Mouse (Mus musculus): ENCODE measurements around the gene Adcy4. TPM values are rescaled to one million over a fixed set of nuclear protein-coding genes. Genes with fewer than 3 reads are reported as not detected.

Adcy4 gene
- polyA plus RNA-seq (2016; fragmentation: Nextera tagmentation; extraction: Ambion mirVana): 14.5 and 18.1 TPM in 2 replicates

GRCm38 (mm10) chr14:55783958-55784235 is at the start of gene Adcy4:
Gene Adcy4 (minus strand): TSS chr14:55784095.
- WGBS: 2% methylated on average over 13 of the region's 13 CpGs
- no peaks in the 10 kb centered on the region for H3K9me3 ChIP-seq
- peak within 1 kb of the TSS; percentile 77 for H3K27ac ChIP-seq
- H3K4me1 ChIP-seq: peaks cover 46% of the 10 kb centered on the region
- peak within 1 kb of the TSS; percentile 56 for H3K4me3 ChIP-seq
- H3K27me3 ChIP-seq (ENCODE audit: insufficient read depth, poor library complexity, severe bottlenecking): peaks cover 82% of the 10 kb centered on the region
- H3K36me3 ChIP-seq: peaks cover 6% of the 10 kb centered on the region; the same call in 1 of the 2 replicates
- DNase-seq (ENCODE audit: low spot score): no peak

- Histone ChIP-seq H3K36me3 (peaks cover 34% of the 10 kb centered on the region), H3K27me3 (ENCODE audit: insufficient read depth, poor library complexity, severe bottlenecking) (peaks cover 13% of the 10 kb centered on the region; the same call in 1 of the 2 replicates), H3K27ac (no peak overlapping the region), H3K9me3 (no peaks in the 10 kb centered on the region), H3K4me3 (no peak overlapping the region), H3K4me1 (peaks cover 38% of the 10 kb centered on the region)
- no peak for DNase-seq (ENCODE audit: low spot score)
- 77% methylated on average over 4 of the region's 4 CpGs for WGBS
Observed at GRCm38 (mm10) chr14:55833126-55833525, 49.2 kb upstream of the Adcy4 start.

- no peak overlapping the region for H3K27ac ChIP-seq
- peaks cover 55% of the 10 kb centered on the region for H3K4me1 ChIP-seq
- peaks cover 34% of the 10 kb centered on the region for H3K36me3 ChIP-seq
- H3K4me3 ChIP-seq: no peak overlapping the region
- peaks cover 41% of the 10 kb centered on the region for H3K27me3 ChIP-seq (ENCODE audit: insufficient read depth, poor library complexity, severe bottlenecking)
- no peaks in the 10 kb centered on the region for H3K9me3 ChIP-seq
- WGBS: 80% methylated on average over 4 of the region's 4 CpGs
- no peak for DNase-seq (ENCODE audit: low spot score)
Observed at GRCm38 (mm10) chr14:55830331-55830730, 46.4 kb upstream of the Adcy4 start.

GRCm38 (mm10) chr14:55829854-55830253 is 46.0 kb upstream of the Adcy4 start:
- Histone ChIP-seq H3K4me3 (no peak overlapping the region), H3K36me3 (peaks cover 34% of the 10 kb centered on the region), H3K27me3 (ENCODE audit: insufficient read depth, poor library complexity, severe bottlenecking) (peaks cover 41% of the 10 kb centered on the region), H3K4me1 (peaks cover 55% of the 10 kb centered on the region), H3K9me3 (no peaks in the 10 kb centered on the region), H3K27ac (no peak overlapping the region)
- no peak for DNase-seq (ENCODE audit: low spot score)
- WGBS: 88% methylated on average over 16 of the region's 16 CpGs

GRCm38 (mm10) chr14:55828716-55829263 is 44.9 kb upstream of the Adcy4 start:
- no peak for DNase-seq (ENCODE audit: low spot score)
- 41% methylated on average over 3 of the region's 3 CpGs for WGBS
- no peaks in the 10 kb centered on the region for H3K9me3 ChIP-seq
- H3K36me3 ChIP-seq: peaks cover 36% of the 10 kb centered on the region
- peaks cover 41% of the 10 kb centered on the region for H3K27me3 ChIP-seq (ENCODE audit: insufficient read depth, poor library complexity, severe bottlenecking)
- peaks cover 59% of the 10 kb centered on the region for H3K4me1 ChIP-seq
- 0 out of 2 replicates have a peak overlapping the region, but pooled peaks have one; percentile 5 for H3K4me3 ChIP-seq
- peak overlapping the region; percentile 52; the same call in 1 of the 2 replicates for H3K27ac ChIP-seq

GRCm38 (mm10) chr14:55826551-55827340 is 42.9 kb upstream of the Adcy4 start:
- peaks cover 29% of the 10 kb centered on the region for H3K36me3 ChIP-seq

GRCm38 (mm10) chr14:55826142-55826541 is 42.2 kb upstream of the Adcy4 start:
- 2% methylated on average over 15 of the region's 15 CpGs for WGBS
- no peaks in the 10 kb centered on the region for H3K9me3 ChIP-seq
- H3K4me1 ChIP-seq: peaks cover 62% of the 10 kb centered on the region
- H3K27ac ChIP-seq: peak overlapping the region; percentile 94
- peaks cover 26% of the 10 kb centered on the region for H3K36me3 ChIP-seq
- no peak for DNase-seq (ENCODE audit: low spot score)
- peak overlapping the region; percentile 75 for H3K4me3 ChIP-seq
- H3K27me3 ChIP-seq (ENCODE audit: insufficient read depth, poor library complexity, severe bottlenecking): peaks cover 34% of the 10 kb centered on the region

More at GRCm38 (mm10) chr14:55826551-55827340, 42.9 kb upstream of the Adcy4 start:
- H3K27ac ChIP-seq: peak overlapping the region; percentile 94
- H3K4me1 ChIP-seq: peaks cover 62% of the 10 kb centered on the region
- WGBS: 12% methylated on average over 41 of the region's 41 CpGs
- DNase-seq (ENCODE audit: low spot score): no peak
- peaks cover 34% of the 10 kb centered on the region for H3K27me3 ChIP-seq (ENCODE audit: insufficient read depth, poor library complexity, severe bottlenecking)
- peak overlapping the region; percentile 75 for H3K4me3 ChIP-seq
- H3K9me3 ChIP-seq: no peaks in the 10 kb centered on the region

GRCm38 (mm10) chr14:55825216-55826051 is 41.5 kb upstream of the Adcy4 start:
- under 1% methylated on average over 19 of the region's 37 CpGs for WGBS
- Histone ChIP-seq H3K27ac (peak overlapping the region; percentile 94), H3K4me1 (peaks cover 62% of the 10 kb centered on the region), H3K4me3 (peak overlapping the region; percentile 75), H3K27me3 (ENCODE audit: insufficient read depth, poor library complexity, severe bottlenecking) (peaks cover 33% of the 10 kb centered on the region), H3K36me3 (peaks cover 19% of the 10 kb centered on the region), H3K9me3 (no peaks in the 10 kb centered on the region)
- DNase-seq (ENCODE audit: low spot score): no peak

GRCm38 (mm10) chr14:55824481-55825215 is 40.8 kb upstream of the Adcy4 start:
- DNase-seq (ENCODE audit: low spot score): no peak
- Histone ChIP-seq H3K36me3 (peaks cover 12% of the 10 kb centered on the region), H3K9me3 (no peaks in the 10 kb centered on the region), H3K4me3 (peak overlapping the region; percentile 75), H3K27ac (peak overlapping the region; percentile 94), H3K4me1 (peaks cover 54% of the 10 kb centered on the region), H3K27me3 (ENCODE audit: insufficient read depth, poor library complexity, severe bottlenecking) (peaks cover 29% of the 10 kb centered on the region)
- WGBS: under 1% methylated on average over 31 of the region's 32 CpGs

- no peak for DNase-seq (ENCODE audit: low spot score)
- Histone ChIP-seq H3K27ac (peak overlapping the region; percentile 94), H3K9me3 (no peaks in the 10 kb centered on the region), H3K27me3 (ENCODE audit: insufficient read depth, poor library complexity, severe bottlenecking) (peaks cover 29% of the 10 kb centered on the region), H3K36me3 (peaks cover 6% of the 10 kb centered on the region; the same call in 1 of the 2 replicates), H3K4me3 (peak overlapping the region; percentile 75), H3K4me1 (peaks cover 48% of the 10 kb centered on the region)
- under 1% methylated on average over 10 of the region's 10 CpGs for WGBS
Observed at GRCm38 (mm10) chr14:55824001-55824480, 40.1 kb upstream of the Adcy4 start.

- Histone ChIP-seq H3K36me3 (0 out of 2 replicates have a peak, but pooled peaks cover 2% of the 10 kb centered on the region), H3K9me3 (no peaks in the 10 kb centered on the region), H3K4me3 (peak within 1 kb of the TSS; percentile 75), H3K4me1 (peaks cover 41% of the 10 kb centered on the region), H3K27ac (peak within 1 kb of the TSS; percentile 94), H3K27me3 (ENCODE audit: insufficient read depth, poor library complexity, severe bottlenecking) (peaks cover 28% of the 10 kb centered on the region)
- WGBS: under 1% methylated on average over 38 of the region's 46 CpGs
- peak; percentile 94 for DNase-seq (ENCODE audit: low spot score)
Observed at GRCm38 (mm10) chr14:55822991-55823762, 39.3 kb upstream of the Adcy4 start, which contains the start of gene Nfatc4. Gene Nfatc4 (plus strand): TSS chr14:55823144.
